Mouse (Mus musculus) liver, adult (tissue): ENCODE results near the gene Tnfsf13.
A peak's percentile ranks its signal among the peaks of the same experiment; 100 is the strongest.

ENCODE experiments used
- GATA4 ChIP-seq: IDR thresholded peaks from 2 replicates; pipeline ENCODE4 v1.6.1; 2014; ENCODE audit warnings: mild to moderate bottlenecking, low read length; ENCODE audit not compliant: insufficient replicate concordance

Tnfsf13 gene

DNA sequence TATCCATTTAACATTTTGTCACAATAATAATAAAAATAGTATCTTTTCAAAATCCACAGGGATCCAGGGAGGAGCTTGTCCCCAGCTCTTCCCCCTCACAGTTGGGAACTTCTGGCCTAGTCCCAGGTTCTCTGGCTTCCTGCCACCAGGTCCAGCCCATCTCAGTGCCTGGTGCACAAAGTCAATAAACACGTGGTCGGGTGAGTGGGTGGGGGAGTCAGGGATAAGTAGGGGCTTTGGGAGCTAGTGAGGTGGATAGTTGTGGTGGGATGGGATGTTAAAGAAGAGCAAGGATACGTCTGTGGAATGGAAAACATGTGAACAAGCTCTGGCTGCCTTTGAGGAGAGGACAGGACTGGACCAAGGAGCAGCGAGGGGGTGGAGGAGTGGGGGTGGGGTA lies 793 bp upstream of the Tnfsf13 start:
- TF ChIP-seq GATA4, result no peak

DNA sequence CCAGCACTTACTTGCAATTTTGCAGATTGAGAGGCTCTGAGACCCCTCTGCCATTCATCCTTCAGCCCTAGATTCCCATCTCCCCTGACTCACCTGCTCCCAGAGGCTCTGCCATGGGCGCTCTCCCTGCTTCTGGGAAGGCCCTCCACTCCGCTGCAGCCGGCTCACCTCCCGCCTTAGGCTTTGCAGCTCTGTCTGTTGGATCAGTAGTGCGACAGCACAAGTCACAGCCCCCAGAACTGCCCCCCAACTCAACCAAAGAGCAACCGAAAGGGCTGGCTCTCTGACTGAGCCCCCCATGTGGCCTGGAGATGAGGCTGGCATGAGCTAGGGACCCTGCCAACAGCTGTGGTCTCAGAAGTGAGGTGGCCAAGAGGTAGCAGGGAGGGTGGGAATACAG lies 648 bp downstream of the Tnfsf13 start:
- TF ChIP-seq GATA4, result no peak

DNA sequence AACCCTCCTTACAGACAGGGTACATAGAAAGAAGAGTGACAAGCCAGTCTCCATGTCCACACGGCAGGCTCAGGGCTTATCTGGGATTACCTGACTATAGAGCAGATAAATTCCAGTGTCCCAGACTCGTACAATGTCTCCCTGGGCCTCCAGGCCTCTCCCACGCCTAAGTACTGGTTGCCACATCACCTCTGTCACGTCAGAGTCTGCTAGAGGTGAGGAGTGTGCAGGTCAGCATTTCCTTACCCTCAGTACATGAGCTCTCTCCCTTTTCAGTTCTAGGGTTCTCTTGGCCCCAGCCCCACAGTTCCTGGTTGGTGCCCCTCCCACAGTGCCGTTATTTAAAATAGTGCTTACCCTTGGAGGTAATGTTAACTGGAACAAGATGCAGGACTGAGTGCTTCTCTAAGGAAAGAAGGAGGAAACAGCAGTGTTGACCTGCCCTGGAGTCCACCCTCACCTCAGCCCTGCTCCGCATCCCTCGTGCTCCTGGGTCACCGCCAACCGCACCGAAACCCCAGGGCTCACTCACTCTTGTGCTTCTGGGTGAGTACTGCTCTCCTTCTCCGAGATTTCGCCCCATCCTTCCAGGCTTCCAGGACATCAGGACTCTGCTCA lies 1.3 kb downstream of the Tnfsf13 start:
- TF ChIP-seq GATA4, result no peak

DNA sequence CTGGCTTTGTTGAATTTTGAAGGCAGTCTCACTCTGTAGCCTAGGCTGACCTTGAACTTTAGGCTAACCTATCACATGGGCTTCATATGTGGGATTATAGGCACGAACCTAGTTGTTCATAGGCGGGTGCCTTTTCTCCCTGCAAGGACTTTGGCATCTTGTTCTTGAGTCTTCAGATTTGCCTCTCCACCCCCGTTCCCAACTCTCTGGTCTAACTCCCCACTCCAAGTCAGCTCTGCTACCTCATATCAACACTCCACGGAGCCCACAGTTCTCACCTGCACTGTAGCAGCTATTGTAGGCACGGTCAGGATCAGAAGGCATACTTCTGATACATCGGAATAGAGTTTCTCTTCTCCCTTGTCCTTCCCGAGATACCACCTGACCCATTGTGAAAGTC lies 2.0 kb downstream of the Tnfsf13 start:
- no peak for TF ChIP-seq GATA4

DNA sequence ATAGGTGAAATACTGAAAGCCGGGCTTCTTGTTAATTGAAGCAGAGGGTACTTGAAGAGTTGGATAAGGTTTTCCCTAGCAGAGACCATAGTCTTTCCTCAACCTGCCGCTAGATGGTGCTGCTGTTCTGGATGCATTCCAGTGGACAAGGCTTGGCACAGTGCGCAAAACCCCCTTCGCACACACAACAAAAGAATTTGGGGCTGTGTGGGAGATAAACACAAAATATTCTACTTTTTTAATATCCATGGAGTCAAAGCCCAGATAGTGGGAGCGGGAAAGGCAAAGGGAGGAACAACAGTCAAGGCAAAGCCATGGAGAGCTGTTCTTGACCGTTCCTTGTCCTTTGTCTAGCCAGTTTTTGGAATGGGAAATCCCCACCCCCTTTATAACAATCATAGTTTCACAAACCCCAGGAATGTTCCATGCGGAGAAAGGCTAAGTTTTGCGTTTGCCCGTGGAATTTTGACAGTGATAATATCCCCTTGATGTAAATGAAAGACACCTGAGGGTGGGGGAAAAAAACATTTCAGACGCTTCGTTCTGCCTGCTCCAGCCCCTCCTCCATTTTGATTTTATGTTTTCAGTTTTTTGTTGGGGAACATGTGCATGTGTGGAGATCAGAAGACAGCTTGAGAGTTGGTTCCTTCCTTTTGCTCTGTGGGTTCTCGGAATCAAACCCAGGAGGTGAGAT lies 2.6 kb downstream of the Tnfsf13 start:
- no peak for TF ChIP-seq GATA4

DNA sequence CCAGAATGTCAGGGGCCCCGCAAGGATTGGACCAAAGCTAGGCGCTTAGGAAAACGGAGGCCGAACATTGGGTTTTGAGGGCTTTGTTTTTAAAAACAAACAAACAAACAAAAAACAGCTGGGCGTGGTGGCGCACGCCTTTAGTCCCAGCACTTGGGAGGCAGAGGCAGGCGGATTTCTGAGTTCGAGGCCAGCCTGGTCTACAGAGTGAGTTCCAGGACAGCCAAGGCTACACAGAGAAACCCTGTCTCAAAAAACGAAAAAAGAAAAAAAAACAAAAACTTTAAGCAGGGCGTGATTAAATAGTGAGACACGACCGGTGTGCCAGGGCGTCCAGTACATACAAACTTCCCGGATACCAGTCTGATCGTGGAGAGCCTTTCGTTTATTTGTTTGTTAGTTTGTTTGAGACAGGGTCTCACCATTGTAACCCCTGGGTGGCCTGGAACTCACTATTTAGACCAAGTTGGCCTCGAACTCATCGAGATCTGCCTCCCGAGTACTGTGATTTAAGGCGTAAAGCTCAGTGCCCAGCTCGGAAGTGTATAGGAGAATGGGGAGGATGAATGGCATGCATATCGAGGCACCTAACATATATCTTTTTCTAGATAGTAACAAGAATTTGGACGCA lies 3.3 kb downstream of the Tnfsf13 start:
- no peak for TF ChIP-seq GATA4

DNA sequence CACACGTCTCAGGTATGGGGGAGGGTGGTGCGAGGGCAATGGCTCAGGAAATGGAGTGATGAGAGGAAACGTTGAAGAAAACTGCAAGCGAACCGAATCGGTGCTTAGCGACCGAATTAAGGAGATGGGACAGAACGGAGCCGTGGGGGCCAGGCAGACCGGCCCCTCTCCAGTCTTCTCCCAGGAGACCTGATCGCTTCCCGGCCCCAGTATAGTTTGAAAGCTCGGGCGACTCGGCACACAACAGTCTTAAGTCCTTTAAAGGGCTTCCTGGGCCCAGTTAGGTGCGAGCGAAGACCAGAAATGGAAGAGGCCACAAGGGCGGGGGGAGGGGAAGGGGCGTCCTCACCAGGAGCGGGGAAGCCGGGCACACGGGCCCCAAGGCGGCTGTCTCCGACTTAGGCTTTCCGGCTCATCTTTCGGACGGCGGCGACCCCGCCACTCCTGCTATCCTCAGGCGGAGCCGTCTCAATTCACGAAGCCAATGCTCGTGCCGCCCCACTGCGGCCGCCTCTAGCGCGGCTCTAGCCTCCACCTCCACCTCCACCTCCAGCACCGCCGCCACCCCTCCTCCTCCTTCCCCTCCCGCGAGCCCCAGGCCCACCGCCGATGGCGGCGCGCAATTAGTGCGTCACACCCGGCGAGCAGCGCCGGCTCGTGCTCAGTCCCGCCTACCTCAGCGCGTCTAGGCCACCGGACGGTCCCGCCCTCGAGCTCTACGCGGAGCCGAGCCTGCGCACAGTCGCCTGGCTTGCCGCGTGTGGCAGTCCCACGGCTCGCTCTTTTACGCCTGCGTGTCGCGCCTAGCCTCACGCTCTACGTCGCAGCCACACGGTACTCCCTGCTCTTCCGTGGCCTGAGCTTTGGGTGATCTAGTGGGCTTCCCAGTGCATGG lies 4.0 kb downstream of the Tnfsf13 start, which contains the start of gene Senp3:
Gene Senp3, minus strand, starts transcription at position 771 of the 895 bp plus-strand sequence.
- TF ChIP-seq GATA4, result no peak; the same call in 1 of the 2 replicates

DNA sequence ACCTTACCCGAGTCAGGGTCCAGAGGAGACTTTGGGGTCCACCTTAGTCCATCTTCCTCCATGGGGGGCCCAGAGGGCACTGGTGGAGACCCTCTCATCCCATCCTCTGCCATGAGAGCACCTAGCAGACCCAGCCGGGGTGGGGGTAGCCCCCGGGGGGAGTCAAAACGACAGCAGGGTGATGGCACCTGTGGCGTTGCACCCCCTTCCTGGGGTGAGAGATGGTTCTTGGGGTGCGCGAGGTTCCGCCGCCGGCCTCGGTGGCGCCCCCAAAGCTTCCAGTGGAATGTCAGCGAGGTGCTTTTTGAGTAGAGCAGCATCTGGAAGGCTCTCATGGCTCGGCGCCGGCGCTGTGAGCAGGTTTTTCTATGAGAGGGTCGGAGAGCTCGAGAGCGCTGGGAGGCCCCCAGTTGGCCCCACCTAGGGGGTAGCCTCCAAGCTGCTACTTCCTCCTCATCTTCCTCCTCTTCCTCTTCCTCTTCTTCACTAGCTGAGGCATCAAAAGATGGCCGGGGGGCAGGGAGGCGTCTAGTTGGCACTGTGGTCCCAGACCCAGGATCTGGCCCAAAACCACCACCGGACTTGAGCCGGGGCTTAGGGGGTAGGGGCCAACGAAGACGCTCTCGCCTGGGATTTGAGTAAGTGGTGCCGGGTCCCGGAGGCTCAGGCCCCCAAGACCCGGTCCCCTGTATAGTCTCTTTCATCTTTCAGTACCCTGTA lies 5.3 kb downstream of the Tnfsf13 start:
- no peak for TF ChIP-seq GATA4

DNA sequence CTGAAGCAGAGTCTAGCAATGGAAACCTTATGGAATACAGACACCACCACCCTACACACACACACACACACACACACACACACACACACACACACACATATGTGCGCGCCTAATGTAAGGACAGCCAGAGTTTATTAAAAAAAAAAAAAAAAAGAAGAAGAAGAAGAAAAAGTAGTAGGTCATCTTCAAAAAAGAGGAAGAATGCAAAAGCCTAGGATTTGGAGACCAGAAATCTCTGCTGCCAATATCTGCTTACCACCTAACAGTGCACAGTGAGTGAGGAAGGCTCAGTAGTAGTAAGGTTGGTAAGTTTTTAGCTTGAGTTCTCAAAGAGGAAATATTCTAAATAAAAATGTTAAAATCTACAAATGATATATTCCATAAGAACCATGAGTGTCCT lies 6.4 kb downstream of the Tnfsf13 start:
- TF ChIP-seq GATA4, result no peak

DNA sequence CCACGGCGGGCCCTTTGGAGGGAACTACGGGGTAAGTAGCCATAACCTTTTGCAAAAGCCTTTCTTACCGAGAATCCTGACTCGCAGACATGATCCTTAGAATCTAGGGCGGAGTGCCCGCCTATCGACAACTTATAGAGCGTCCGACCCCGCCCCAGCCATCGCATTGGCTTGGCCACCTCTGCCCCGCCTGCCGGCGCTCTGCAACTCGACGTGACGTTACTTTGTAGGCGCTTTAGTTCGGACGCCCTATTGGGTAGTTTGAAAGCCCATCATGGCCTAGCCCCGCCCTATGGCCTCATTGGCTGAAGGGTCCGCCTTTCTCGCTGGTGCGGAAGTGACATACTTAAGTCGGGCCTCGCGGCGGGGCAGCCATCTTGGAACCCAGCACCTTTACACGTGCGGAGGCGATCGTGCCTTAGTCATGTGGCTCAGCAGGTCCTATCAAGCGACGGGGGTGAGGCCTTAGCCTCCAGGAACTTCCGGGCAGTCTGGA lies 13.3 kb downstream of the Tnfsf13 start, which contains the start of gene Eif4a1:
Gene Eif4a1, minus strand, starts transcription at position 213 of the 496 bp plus-strand sequence.
- peak; percentile 30; the same call in 1 of the 2 replicates for TF ChIP-seq GATA4

DNA sequence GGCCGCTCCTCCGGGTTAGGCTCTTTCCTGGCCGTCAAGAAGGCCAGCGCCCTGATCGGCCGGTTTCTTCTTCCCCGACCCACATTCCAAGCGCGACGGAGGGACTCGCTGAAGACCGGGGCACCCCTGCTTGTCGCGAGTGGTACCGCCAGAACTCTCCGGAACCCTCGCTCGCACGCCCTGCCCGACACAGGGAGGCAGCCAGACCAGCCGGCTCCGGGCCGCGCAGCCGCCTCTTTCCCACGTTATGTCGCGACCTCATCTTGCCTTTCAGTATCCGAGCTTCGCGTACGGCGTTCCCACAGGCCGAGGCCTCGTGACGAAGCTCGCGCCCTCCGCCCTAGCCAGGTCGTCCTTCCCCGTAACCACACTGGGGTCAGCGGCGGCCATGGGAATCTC lies 13.9 kb downstream of the Tnfsf13 start:
- no peak for TF ChIP-seq GATA4

DNA sequence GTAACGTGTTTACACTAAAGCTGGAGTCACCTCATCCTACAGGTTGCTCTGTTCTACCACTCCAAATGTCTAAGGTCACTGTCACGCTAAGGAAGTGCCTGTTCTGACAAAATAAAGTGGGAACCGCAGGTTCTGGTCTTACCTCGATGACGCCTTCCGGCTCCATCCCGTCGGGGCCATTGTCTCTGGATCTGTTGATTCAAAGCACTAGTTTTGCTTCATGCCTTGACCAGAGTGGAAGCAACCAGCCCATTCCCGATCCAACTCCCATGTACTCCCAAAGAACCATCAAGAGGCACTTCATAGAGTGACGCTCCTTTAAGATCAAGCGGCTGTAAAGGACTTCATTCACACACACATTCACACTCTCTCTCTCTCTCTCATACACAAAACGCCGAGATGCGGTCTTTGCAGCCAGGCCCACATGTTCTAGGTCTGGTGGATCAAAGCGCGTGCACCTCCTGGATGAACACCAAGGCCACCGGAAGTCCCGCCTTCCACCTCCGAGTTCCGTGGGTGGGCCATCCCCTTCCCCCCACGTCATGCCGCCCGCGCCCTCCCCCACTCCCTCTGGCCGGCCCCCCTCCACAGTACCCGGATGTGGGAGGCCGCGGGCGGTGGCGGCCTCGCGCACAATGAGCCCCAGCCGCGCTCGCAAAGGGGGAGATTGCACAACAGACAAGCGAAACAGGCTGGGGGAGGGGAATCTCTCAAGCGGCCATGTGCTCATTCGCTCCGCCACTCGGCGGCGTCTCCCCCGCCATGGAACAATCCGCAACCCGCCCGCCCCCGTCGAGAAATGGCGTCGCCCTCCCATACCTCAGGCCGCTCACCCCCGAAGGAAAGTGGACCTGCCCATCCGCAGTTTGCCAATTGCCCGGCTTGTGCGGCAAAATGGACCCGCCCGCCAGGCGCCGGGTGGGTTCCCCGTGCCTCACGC lies 14.5 kb downstream of the Tnfsf13 start:
- peak; percentile 60; the same call in 1 of the 2 replicates for TF ChIP-seq GATA4

DNA sequence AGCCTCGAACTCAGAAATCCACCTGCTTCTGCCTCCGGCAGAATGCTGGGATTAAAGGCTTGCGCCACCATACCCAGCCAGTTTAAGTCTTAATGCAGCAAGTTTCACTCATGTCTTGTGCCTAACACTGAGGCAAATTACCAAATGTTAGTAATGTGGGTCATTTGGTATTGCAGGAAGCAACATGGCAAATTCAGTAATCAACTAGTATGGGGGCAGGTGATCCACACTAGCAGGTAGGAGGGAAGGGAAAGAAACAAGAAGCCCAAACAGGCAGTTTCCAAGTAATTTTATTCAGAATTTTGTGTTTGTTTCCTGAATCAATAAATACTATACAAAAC lies 18.9 kb downstream of the Tnfsf13 start:
- TF ChIP-seq GATA4, result no peak
